Comparison of ENCODE assay signal across 14 mouse cellular contexts in genomic region chr17:71040582-71040880, GRCm38 (mm10). TPM values are rescaled to one million over a fixed set of nuclear protein-coding genes. Genes with fewer than 3 reads are reported as not detected.
A peak's percentile ranks its signal among the peaks of the same experiment; 100 is the strongest.
DNase-seq lines count a peak whose midpoint lies in the region; ATAC-seq and TF ChIP-seq lines count a peak whose summit lies in the region.
"Had no signal": no experiment of that assay in that cellular context is flagged by ENCODE, and none has a peak within 500 bp of the region (broad histone marks: within the 10 kb centered on the region; RNA-seq: fewer than 3 reads in every experiment).

No protein-coding gene starts in this region.

- no peak overlapping the region for H3ac ChIP-seq in C2C12 (ENCODE audit: control insufficient read depth, insufficient read length, low read depth)

- no peak overlapping the region for H3K4me2 ChIP-seq in forebrain, postnatal 0 days (ENCODE audit: low read depth)
- H3K4me2 ChIP-seq in intestine, embryonic 14.5 days (ENCODE audit: low read length), result no peak overlapping the region
- H3K4me2 ChIP-seq in intestine, embryonic 16.5 days (ENCODE audit: low read depth, low read length), result no peak overlapping the region
- H3K4me2 ChIP-seq in limb, embryonic 13.5 days (replicated peaks), result no peak overlapping the region; the same call in 1 of the 2 replicates
- H3K4me2 ChIP-seq: embryonic facial prominence, embryonic 13.5 days; liver, embryonic 12.5 days; stomach, embryonic 15.5 days had no signal

- no peak for TF ChIP-seq CTCF in forebrain, postnatal 0 days (IDR thresholded peaks at IDR 0.05; ENCODE audit: low read depth)
- no peak for TF ChIP-seq CTCF in C2C12 (IDR thresholded peaks at IDR 0.05; ENCODE audit: control insufficient read depth, insufficient read depth, insufficient read length)
- no peak for TF ChIP-seq CTCF in cerebellum, adult 2 months (IDR thresholded peaks at IDR 0.05; ENCODE audit: borderline replicate concordance, insufficient read depth, low read depth, low read length)

- WGBS in forebrain, embryonic 10.5 days, result 73% methylated on average over 5 of the region's 5 CpGs
- 67% methylated on average over 5 of the region's 5 CpGs for WGBS in forebrain, postnatal 0 days
- WGBS in intestine, embryonic 14.5 days, result 82% methylated on average over 5 of the region's 5 CpGs
- WGBS in intestine, embryonic 16.5 days, result 81% methylated on average over 5 of the region's 5 CpGs
- 63% methylated on average over 5 of the region's 5 CpGs for WGBS in limb, embryonic 13.5 days
- WGBS in cerebellum, adult 2 months, result 78% methylated on average over 5 of the region's 5 CpGs

- H3K27me3 ChIP-seq in forebrain, embryonic 10.5 days (ENCODE audit: poor library complexity, severe bottlenecking), result no peaks in the 10 kb centered on the region
- H3K27me3 ChIP-seq in forebrain, postnatal 0 days (ENCODE audit: insufficient read depth, low read length), result no peaks in the 10 kb centered on the region
- no peaks in the 10 kb centered on the region for H3K27me3 ChIP-seq in intestine, embryonic 14.5 days (replicated peaks; ENCODE audit: control insufficient read depth, insufficient read depth, low read length)
- no peaks in the 10 kb centered on the region for H3K27me3 ChIP-seq in intestine, embryonic 16.5 days (replicated peaks; ENCODE audit: control insufficient read depth, insufficient read depth, low read length)
- no peaks in the 10 kb centered on the region for H3K27me3 ChIP-seq in C2C12 (ENCODE audit: control insufficient read depth, insufficient read depth, insufficient read length)
- no peaks in the 10 kb centered on the region for H3K27me3 ChIP-seq in limb, embryonic 13.5 days
- no peaks in the 10 kb centered on the region for H3K27me3 ChIP-seq in cerebellum, adult 2 months (ENCODE audit: control insufficient read depth, insufficient read depth, low read length)
- H3K27me3 ChIP-seq: embryonic facial prominence, embryonic 13.5 days; liver, embryonic 12.5 days; Patski; stomach, embryonic 15.5 days had no signal

- TF ChIP-seq POLR2A in cerebellum, adult 2 months (IDR thresholded peaks at IDR 0.05; ENCODE audit: borderline replicate concordance, insufficient read depth, low read length), result no peak

- ATAC-seq in forebrain, postnatal 0 days, result no peak
- no peak for ATAC-seq in intestine, embryonic 14.5 days (replicated peaks; ENCODE audit: low FRiP score, low TSS enrichment, low read depth)
- no peak for ATAC-seq in intestine, embryonic 16.5 days
- ATAC-seq in limb, embryonic 13.5 days (ENCODE audit: low FRiP score, low read depth), result 0 out of 2 replicates have a peak, but pooled peaks have one; percentile 16
- ATAC-seq: hindbrain, postnatal 0 days; liver, embryonic 12.5 days had no signal

- no peak for DNase-seq in forebrain, embryonic 10.5 days (ENCODE audit: extremely low spot score, low spot score)
- DNase-seq in forebrain, postnatal 0 days, result no peak
- peak; percentile 31 for DNase-seq in intestine, embryonic 14.5 days (ENCODE audit: low spot score)
- DNase-seq in layer of hippocampus, adult 9-10 months (ENCODE audit: low spot score), result no peak
- no peak for DNase-seq in cerebellum, adult 2 months
- DNase-seq: cerebellum, postnatal 14 days had no signal

- peaks cover 26% of the 10 kb centered on the region for H3K4me1 ChIP-seq in forebrain, embryonic 10.5 days
- no peaks in the 10 kb centered on the region for H3K4me1 ChIP-seq in forebrain, postnatal 0 days (ENCODE audit: insufficient read depth)
- no peaks in the 10 kb centered on the region for H3K4me1 ChIP-seq in intestine, embryonic 14.5 days (replicated peaks; ENCODE audit: control insufficient read depth, insufficient read depth, low read length)
- H3K4me1 ChIP-seq in intestine, embryonic 16.5 days (ENCODE audit: control insufficient read depth, insufficient read depth, low read length), result no peaks in the 10 kb centered on the region
- H3K4me1 ChIP-seq in limb, embryonic 13.5 days, result peaks cover 24% of the 10 kb centered on the region
- H3K4me1 ChIP-seq in cerebellum, adult 2 months (ENCODE audit: control insufficient read depth, insufficient read depth, low read length), result no peaks in the 10 kb centered on the region
- H3K4me1 ChIP-seq: stomach, embryonic 15.5 days had no signal

- H3K9me3 ChIP-seq in forebrain, embryonic 10.5 days, result no peaks in the 10 kb centered on the region
- H3K9me3 ChIP-seq in forebrain, postnatal 0 days (ENCODE audit: low read length), result no peaks in the 10 kb centered on the region
- H3K9me3 ChIP-seq in intestine, embryonic 14.5 days (ENCODE audit: control insufficient read depth, low read length), result no peaks in the 10 kb centered on the region
- no peaks in the 10 kb centered on the region for H3K9me3 ChIP-seq in intestine, embryonic 16.5 days (ENCODE audit: control insufficient read depth, low read length)
- no peaks in the 10 kb centered on the region for H3K9me3 ChIP-seq in limb, embryonic 13.5 days
- H3K9me3 ChIP-seq: embryonic facial prominence, embryonic 13.5 days; liver, embryonic 12.5 days; stomach, embryonic 15.5 days had no signal

- H3K79me3 ChIP-seq in C2C12 (ENCODE audit: low read depth), result no peaks in the 10 kb centered on the region

- H3K4me3 ChIP-seq in forebrain, embryonic 10.5 days, result no peak overlapping the region
- no peak overlapping the region for H3K4me3 ChIP-seq in forebrain, postnatal 0 days (ENCODE audit: low read depth, low read length)
- H3K4me3 ChIP-seq in intestine, embryonic 14.5 days (ENCODE audit: low read depth, low read length), result no peak overlapping the region
- no peak overlapping the region for H3K4me3 ChIP-seq in intestine, embryonic 16.5 days (ENCODE audit: low read length)
- H3K4me3 ChIP-seq in C2C12 (ENCODE audit: insufficient read depth, poor library complexity, severe bottlenecking), result no peak overlapping the region
- no peak overlapping the region for H3K4me3 ChIP-seq in limb, embryonic 13.5 days
- H3K4me3 ChIP-seq in cerebellum, adult 2 months (replicated peaks; ENCODE audit: insufficient read depth, low read depth, low read length), result no peak overlapping the region
- H3K4me3 ChIP-seq: embryonic facial prominence, embryonic 13.5 days; liver, embryonic 12.5 days; stomach, embryonic 15.5 days had no signal

- H3K9ac ChIP-seq in forebrain, postnatal 0 days, result no peak overlapping the region
- H3K9ac ChIP-seq in intestine, embryonic 14.5 days (ENCODE audit: low read length), result no peak overlapping the region
- no peak overlapping the region for H3K9ac ChIP-seq in intestine, embryonic 16.5 days (ENCODE audit: low read depth, low read length)
- H3K9ac ChIP-seq in limb, embryonic 13.5 days, result no peak overlapping the region
- H3K9ac ChIP-seq: embryonic facial prominence, embryonic 13.5 days; liver, embryonic 12.5 days; stomach, embryonic 15.5 days had no signal

- no peaks in the 10 kb centered on the region for H3K36me3 ChIP-seq in forebrain, embryonic 10.5 days (replicated peaks)
- no peaks in the 10 kb centered on the region for H3K36me3 ChIP-seq in forebrain, postnatal 0 days (ENCODE audit: insufficient read depth)
- peaks cover 5% of the 10 kb centered on the region; the same call in 1 of the 2 replicates for H3K36me3 ChIP-seq in intestine, embryonic 14.5 days (ENCODE audit: control insufficient read depth, insufficient read depth, low read length)
- no peaks in the 10 kb centered on the region for H3K36me3 ChIP-seq in intestine, embryonic 16.5 days (ENCODE audit: control insufficient read depth, insufficient read depth, low read length)
- no peaks in the 10 kb centered on the region for H3K36me3 ChIP-seq in C2C12 (ENCODE audit: control insufficient read depth, insufficient read depth)
- no peaks in the 10 kb centered on the region for H3K36me3 ChIP-seq in limb, embryonic 13.5 days
- H3K36me3 ChIP-seq: embryonic facial prominence, embryonic 13.5 days; liver, embryonic 12.5 days; stomach, embryonic 15.5 days had no signal

- H3K27ac ChIP-seq in forebrain, embryonic 10.5 days, result peak overlapping the region; percentile 77
- H3K27ac ChIP-seq in forebrain, postnatal 0 days (ENCODE audit: low read depth, low read length), result no peak overlapping the region
- no peak overlapping the region for H3K27ac ChIP-seq in intestine, embryonic 14.5 days (ENCODE audit: low read depth)
- H3K27ac ChIP-seq in intestine, embryonic 16.5 days (ENCODE audit: low read length), result no peak overlapping the region
- peak overlapping the region; percentile 70 for H3K27ac ChIP-seq in limb, embryonic 13.5 days
- H3K27ac ChIP-seq in cerebellum, adult 2 months (ENCODE audit: insufficient read depth, low read length), result no peak overlapping the region
- H3K27ac ChIP-seq: embryonic facial prominence, embryonic 13.5 days; hindbrain, postnatal 0 days; liver, embryonic 12.5 days; stomach, embryonic 15.5 days had no signal

- no peaks in the 10 kb centered on the region for H3K79me2 ChIP-seq in C2C12 (ENCODE audit: control insufficient read depth, insufficient read depth)

TF ChIP-seq in C2C12, 6 proteins besides CTCF, POLR2A, EP300 and RAD21:
- TF ChIP-seq CEBPB (IDR thresholded peaks at IDR 0.05; ENCODE audit: low read depth) (no peak), MAX (IDR thresholded peaks at IDR 0.05) (peak; percentile 13)

RNA-seq across cellular contexts. Expression of gene Myl12a, which starts 37.9 kb away (rescaled TPM):
- 408 and 417 TPM in 2 replicates for polyA plus RNA-seq in forebrain, embryonic 10.5 days (2016; fragmentation: Nextera tagmentation; extraction: Ambion mirVana)
- 35.6 and 37.0 TPM in 2 replicates for total RNA-seq in forebrain, postnatal 0 days (2014; rRNA removed)
- 80.4 and 80.8 TPM in 2 replicates for polyA plus RNA-seq in forebrain, postnatal 0 days (2015; fragmentation: Nextera tagmentation; extraction: Ambion mirVana)
- polyA plus RNA-seq in intestine, embryonic 14.5 days (2014; fragmentation: Nextera tagmentation; extraction: Ambion mirVana), result 536 and 581 TPM in 2 replicates
- 485 and 503 TPM in 2 replicates for polyA plus RNA-seq in intestine, embryonic 16.5 days (2015; fragmentation: Nextera tagmentation; extraction: Ambion mirVana)
- polyA plus RNA-seq in C2C12 (2012; fragmentation: generic; extraction: Trizol), result 770 TPM
- 700 and 703 TPM in 2 replicates for polyA plus RNA-seq in limb, embryonic 13.5 days (2015; fragmentation: Nextera tagmentation; extraction: Ambion mirVana)
- 47.4 and 47.9 TPM in 2 replicates for polyA plus RNA-seq in cerebellum, adult 2 months (2012; rRNA removed)

RNA-seq across cellular contexts. Expression of gene Myom1, which starts 38.1 kb away (rescaled TPM):
- 1.6 and 2.2 TPM in 2 replicates for polyA plus RNA-seq in forebrain, embryonic 10.5 days (2016; fragmentation: Nextera tagmentation; extraction: Ambion mirVana)
- total RNA-seq in forebrain, postnatal 0 days (2014; rRNA removed), result 1.5 and 2.0 TPM in 2 replicates
- polyA plus RNA-seq in forebrain, postnatal 0 days (2015; fragmentation: Nextera tagmentation; extraction: Ambion mirVana), result 0.52 and 1.2 TPM in 2 replicates
- polyA plus RNA-seq in intestine, embryonic 14.5 days (2014; fragmentation: Nextera tagmentation; extraction: Ambion mirVana), result 18.5 and 20.1 TPM in 2 replicates
- 10.6 and 10.8 TPM in 2 replicates for polyA plus RNA-seq in intestine, embryonic 16.5 days (2015; fragmentation: Nextera tagmentation; extraction: Ambion mirVana)
- polyA plus RNA-seq in C2C12 (2012; fragmentation: generic; extraction: Trizol), result 0.35 TPM
- 15.0 and 15.2 TPM in 2 replicates for polyA plus RNA-seq in limb, embryonic 13.5 days (2015; fragmentation: Nextera tagmentation; extraction: Ambion mirVana)
- polyA plus RNA-seq in cerebellum, adult 2 months (2012; rRNA removed), result 1.6 and 2.4 TPM in 2 replicates

Comparison
In these comparisons a context has a peak if more than half of its experiments do, and no peak if none do; other contexts are left out.
1. H3K27ac ChIP-seq: peak in forebrain, embryonic 10.5 days (single experiment) and limb, embryonic 13.5 days (single experiment); none in forebrain, postnatal 0 days (single experiment), intestine, embryonic 14.5 days (single experiment), intestine, embryonic 16.5 days (single experiment) and cerebellum, adult 2 months (single experiment).